Mouse (Mus musculus): Measurements from ENCODE around the gene Tbx10. TPM values are rescaled to one million over a fixed set of nuclear protein-coding genes. Genes with fewer than 3 reads are reported as not detected.
"Not testable (repeated sequence)": the region's sequence is repeated elsewhere in the genome, so short reads cannot be mapped to it uniquely, and the experiment has no call there.

Gene Tbx10
- polyA plus RNA-seq, 1 experiment from 2014 or later: 0.46 TPM

GRCm38 (mm10) chr19:4041500-4041899, 48.9 kb downstream of the Tbx10 start:
- WGBS: 85% methylated on average over 3 of the region's 4 CpGs
- not testable (repeated sequence) for H3K36me3 ChIP-seq (replicated peaks; ENCODE audit: control insufficient read depth, insufficient read depth); DNase-seq (ENCODE audit: low spot score); ATAC-seq (ENCODE audit: low FRiP score); H3K27me3 ChIP-seq (ENCODE audit: control insufficient read depth, insufficient read depth, low read length); H3K4me2 ChIP-seq (replicated peaks); H3K27ac ChIP-seq; H3K9me3 ChIP-seq (ENCODE audit: control insufficient read depth, low read length); H3K4me3 ChIP-seq (replicated peaks; ENCODE audit: low read length); H3K9ac ChIP-seq
- peaks cover 12% of the 10 kb centered on the region for H3K4me1 ChIP-seq (replicated peaks; ENCODE audit: control insufficient read depth, insufficient read depth, low read length)

DNA sequence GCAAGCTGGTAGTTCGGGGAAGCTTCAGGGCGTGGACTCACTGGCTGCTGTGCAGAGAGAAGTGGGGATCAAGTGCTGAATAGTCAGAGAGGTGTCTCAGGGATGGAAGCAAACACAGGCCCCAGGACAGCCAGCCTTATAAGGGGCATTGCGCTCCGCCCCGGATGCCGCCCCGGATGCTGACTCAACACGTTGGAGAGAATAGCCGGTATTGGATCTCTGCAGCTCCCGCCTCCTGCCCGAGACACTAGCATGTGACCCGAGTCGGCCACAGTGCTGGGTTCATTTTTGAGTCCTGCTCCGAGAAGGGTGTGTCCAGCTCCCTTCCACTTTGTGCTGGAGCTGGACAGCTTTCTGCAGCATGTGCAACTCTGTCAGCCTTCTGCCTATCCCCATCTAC, 49.6 kb downstream of the Tbx10 start:
- 74% methylated on average over 14 of the region's 14 CpGs for WGBS
- no peak for DNase-seq (ENCODE audit: low spot score)
- no peak overlapping the region for H3K9ac ChIP-seq
- no peaks in the 10 kb centered on the region for H3K9me3 ChIP-seq (ENCODE audit: control insufficient read depth, low read length)
- no peaks in the 10 kb centered on the region for H3K27me3 ChIP-seq (ENCODE audit: control insufficient read depth, insufficient read depth, low read length)
- ATAC-seq (ENCODE audit: low FRiP score): no peak
- H3K4me2 ChIP-seq (replicated peaks): no peak overlapping the region
- H3K27ac ChIP-seq: no peak overlapping the region
- no peak overlapping the region for H3K4me3 ChIP-seq (replicated peaks; ENCODE audit: low read length)
- H3K36me3 ChIP-seq (replicated peaks; ENCODE audit: control insufficient read depth, insufficient read depth): no peaks in the 10 kb centered on the region
- peaks cover 8% of the 10 kb centered on the region; the same call in 1 of the 2 replicates for H3K4me1 ChIP-seq (replicated peaks; ENCODE audit: control insufficient read depth, insufficient read depth, low read length)

DNA sequence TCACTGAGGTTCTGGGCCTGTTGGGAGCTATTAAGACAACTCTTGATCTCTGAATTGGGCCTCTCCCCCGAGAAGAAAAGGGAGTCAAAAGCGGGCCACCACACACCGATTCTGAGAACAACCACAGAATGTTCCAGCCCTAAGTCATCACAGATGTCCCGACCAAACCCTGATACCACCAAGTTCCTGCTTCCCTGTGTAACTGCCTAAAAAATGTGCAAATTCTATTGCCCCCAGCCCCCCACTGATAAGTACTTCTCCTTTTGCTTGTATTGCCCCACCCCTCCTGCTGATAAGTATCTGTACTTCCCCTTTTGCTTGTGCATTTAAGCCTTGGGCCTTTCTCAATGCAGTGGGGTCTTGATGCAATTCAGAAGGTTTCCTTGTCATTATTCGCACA, 51.6 kb downstream of the Tbx10 start:
- H3K4me2 ChIP-seq (replicated peaks); H3K9ac ChIP-seq; H3K4me1 ChIP-seq (replicated peaks; ENCODE audit: control insufficient read depth, insufficient read depth, low read length); H3K4me3 ChIP-seq (replicated peaks; ENCODE audit: low read length); H3K9me3 ChIP-seq (ENCODE audit: control insufficient read depth, low read length); DNase-seq (ENCODE audit: low spot score); H3K27me3 ChIP-seq (ENCODE audit: control insufficient read depth, insufficient read depth, low read length); H3K36me3 ChIP-seq (replicated peaks; ENCODE audit: control insufficient read depth, insufficient read depth); ATAC-seq (ENCODE audit: low FRiP score); H3K27ac ChIP-seq: not testable (repeated sequence)
- 90% methylated on average over 5 of the region's 5 CpGs for WGBS

- 50% methylated on average over 16 of the region's 16 CpGs for WGBS
Measured at GRCm38 (mm10) chr19:4045966-4046865, 53.7 kb downstream of the Tbx10 start, which contains the start of gene Gstp2. Gene Gstp2 (minus strand): TSS chr19:4046023.

GRCm38 (mm10) chr19:4046866-4047254, 54.3 kb downstream of the Tbx10 start:
- no peaks in the 10 kb centered on the region for H3K36me3 ChIP-seq (replicated peaks; ENCODE audit: control insufficient read depth, insufficient read depth)
- H3K4me3 ChIP-seq (replicated peaks; ENCODE audit: low read length): no peak overlapping the region
- H3K9ac ChIP-seq: no peak overlapping the region
- ATAC-seq (ENCODE audit: low FRiP score) (no peak), DNase-seq (ENCODE audit: low spot score) (no peak)
- WGBS: 83% methylated on average over 8 of the region's 8 CpGs
- H3K4me2 ChIP-seq (replicated peaks): no peak overlapping the region
- H3K27me3 ChIP-seq (ENCODE audit: control insufficient read depth, insufficient read depth, low read length): no peaks in the 10 kb centered on the region
- no peak overlapping the region for H3K27ac ChIP-seq
- H3K4me1 ChIP-seq (replicated peaks; ENCODE audit: control insufficient read depth, insufficient read depth, low read length): no peaks in the 10 kb centered on the region
- no peaks in the 10 kb centered on the region for H3K9me3 ChIP-seq (ENCODE audit: control insufficient read depth, low read length)

More at GRCm38 (mm10) chr19:4045966-4046865, 53.7 kb downstream of the Tbx10 start, which contains the start of gene Gstp2:
- no peak within 1 kb of the TSS for H3K9ac ChIP-seq
- ATAC-seq (ENCODE audit: low FRiP score): no peak
- no peaks in the 10 kb centered on the region for H3K36me3 ChIP-seq (replicated peaks; ENCODE audit: control insufficient read depth, insufficient read depth)
- peak; percentile 62 for DNase-seq (ENCODE audit: low spot score)
- H3K4me2 ChIP-seq (replicated peaks): 0 out of 2 replicates have a peak within 1 kb of the TSS, but pooled peaks have one; percentile 21
- H3K9me3 ChIP-seq (ENCODE audit: control insufficient read depth, low read length): no peaks in the 10 kb centered on the region
- no peaks in the 10 kb centered on the region for H3K4me1 ChIP-seq (replicated peaks; ENCODE audit: control insufficient read depth, insufficient read depth, low read length)
- H3K27ac ChIP-seq: no peak within 1 kb of the TSS
- no peak within 1 kb of the TSS for H3K4me3 ChIP-seq (replicated peaks; ENCODE audit: low read length)
- H3K27me3 ChIP-seq (ENCODE audit: control insufficient read depth, insufficient read depth, low read length): no peaks in the 10 kb centered on the region

DNA sequence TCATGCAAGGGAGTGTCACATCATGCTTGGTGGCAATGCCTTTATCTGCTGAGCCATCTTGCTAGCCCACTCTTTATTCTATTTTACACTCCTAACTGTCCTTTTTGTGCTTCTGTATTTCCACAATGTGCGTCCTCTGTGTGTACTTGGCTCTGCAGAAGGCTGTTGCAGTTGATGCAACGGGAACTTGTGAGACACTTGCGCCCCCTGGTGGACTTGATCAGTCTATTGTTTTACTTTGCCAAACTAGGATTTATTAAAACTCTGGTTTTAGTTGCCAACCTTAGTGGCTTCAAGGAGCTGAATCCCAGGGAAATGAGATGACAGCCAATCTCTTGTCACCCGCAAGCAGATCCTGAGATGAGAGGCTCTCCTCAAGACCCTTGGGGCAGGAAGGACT, 55.3 kb downstream of the Tbx10 start:
- no peak overlapping the region for H3K27ac ChIP-seq
- WGBS: 10% methylated on average over 4 of the region's 4 CpGs
- no peak overlapping the region for H3K4me2 ChIP-seq (replicated peaks)
- DNase-seq (ENCODE audit: low spot score): peak; percentile 84
- no peak overlapping the region for H3K9ac ChIP-seq
- no peaks in the 10 kb centered on the region for H3K36me3 ChIP-seq (replicated peaks; ENCODE audit: control insufficient read depth, insufficient read depth)
- no peaks in the 10 kb centered on the region for H3K4me1 ChIP-seq (replicated peaks; ENCODE audit: control insufficient read depth, insufficient read depth, low read length)
- H3K9me3 ChIP-seq (ENCODE audit: control insufficient read depth, low read length): no peaks in the 10 kb centered on the region
- ATAC-seq (ENCODE audit: low FRiP score): no peak
- no peaks in the 10 kb centered on the region for H3K27me3 ChIP-seq (ENCODE audit: control insufficient read depth, insufficient read depth, low read length)
- no peak overlapping the region for H3K4me3 ChIP-seq (replicated peaks; ENCODE audit: low read length)

DNA sequence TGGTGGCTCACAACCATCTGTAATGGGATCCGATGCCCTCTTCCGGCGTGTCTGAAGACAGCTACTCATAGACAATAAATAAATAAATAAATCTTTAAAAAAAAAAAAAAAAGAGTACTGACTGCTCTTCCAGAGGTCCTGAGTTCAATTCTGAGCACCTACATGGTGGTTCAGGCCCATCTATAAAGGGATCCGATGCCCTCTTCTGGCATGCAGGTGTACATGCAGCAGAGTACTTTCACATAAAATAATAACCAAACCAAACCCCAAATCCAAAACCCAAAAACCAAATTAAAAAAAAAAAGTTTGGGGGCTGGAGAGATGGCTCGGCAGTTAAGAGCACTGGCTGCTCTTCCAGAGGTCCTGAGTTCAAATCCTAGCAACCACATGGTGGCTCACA, 56.5 kb downstream of the Tbx10 start:
- not testable (repeated sequence) for DNase-seq (ENCODE audit: low spot score); ATAC-seq (ENCODE audit: low FRiP score); H3K9me3 ChIP-seq (ENCODE audit: control insufficient read depth, low read length); H3K27me3 ChIP-seq (ENCODE audit: control insufficient read depth, insufficient read depth, low read length); H3K9ac ChIP-seq; H3K4me1 ChIP-seq (replicated peaks; ENCODE audit: control insufficient read depth, insufficient read depth, low read length); H3K4me2 ChIP-seq (replicated peaks); H3K36me3 ChIP-seq (replicated peaks; ENCODE audit: control insufficient read depth, insufficient read depth); H3K4me3 ChIP-seq (replicated peaks; ENCODE audit: low read length); H3K27ac ChIP-seq
- 89% methylated on average over 5 of the region's 5 CpGs for WGBS

Other genes starting within 250 kb of the Tbx10 start
- 56.9 and 57.9 TPM in 2 replicates for gene Kmt5b, start 225.3 kb upstream of the Tbx10 start, polyA plus RNA-seq (2014; fragmentation: Nextera tagmentation; extraction: Ambion mirVana)
- gene Chka, start 141.0 kb upstream of the Tbx10 start, polyA plus RNA-seq (2014; fragmentation: Nextera tagmentation; extraction: Ambion mirVana): 54.7 and 60.8 TPM in 2 replicates
- 11.6 and 13.3 TPM in 2 replicates for gene Tcirg1, start 85.6 kb upstream of the Tbx10 start, polyA plus RNA-seq (2014; fragmentation: Nextera tagmentation; extraction: Ambion mirVana)
- 310 and 332 TPM in 2 replicates for gene Ndufs8, start 80.0 kb upstream of the Tbx10 start, polyA plus RNA-seq (2014; fragmentation: Nextera tagmentation; extraction: Ambion mirVana)
- gene Aldh3b1, start 62.9 kb upstream of the Tbx10 start, polyA plus RNA-seq (2014; fragmentation: Nextera tagmentation; extraction: Ambion mirVana): 2.4 and 3.3 TPM in 2 replicates
- gene Unc93b1, start 57.6 kb upstream of the Tbx10 start, polyA plus RNA-seq (2014; fragmentation: Nextera tagmentation; extraction: Ambion mirVana): 9.7 and 10.4 TPM in 2 replicates
- not detected in 2 replicates for gene Aldh3b3, start 34.1 kb upstream of the Tbx10 start, polyA plus RNA-seq (2014; fragmentation: Nextera tagmentation; extraction: Ambion mirVana)
- gene Aldh3b2, start 20.4 kb upstream of the Tbx10 start, polyA plus RNA-seq (2014; fragmentation: Nextera tagmentation; extraction: Ambion mirVana): 0.13 and 0.32 TPM in 2 replicates
- gene Acy3, start 6.2 kb upstream of the Tbx10 start, polyA plus RNA-seq (2014; fragmentation: Nextera tagmentation; extraction: Ambion mirVana): 2.1 and 3.6 TPM in 2 replicates
- gene Nudt8, start 7.8 kb downstream of the Tbx10 start, polyA plus RNA-seq (2014; fragmentation: Nextera tagmentation; extraction: Ambion mirVana): 23.5 TPM in 2 replicates
- gene Gm49405, start 7.9 kb downstream of the Tbx10 start, polyA plus RNA-seq (2014; fragmentation: Nextera tagmentation; extraction: Ambion mirVana): 2.7 and 3.4 TPM in 2 replicates
- gene Doc2g, start 10.6 kb downstream of the Tbx10 start, polyA plus RNA-seq (2014; fragmentation: Nextera tagmentation; extraction: Ambion mirVana): 4.1 and 5.0 TPM in 2 replicates
- 242 and 259 TPM in 2 replicates for gene Ndufv1, start 20.1 kb downstream of the Tbx10 start, polyA plus RNA-seq (2014; fragmentation: Nextera tagmentation; extraction: Ambion mirVana)
- 477 and 497 TPM in 2 replicates for gene Gstp1, start 45.2 kb downstream of the Tbx10 start, polyA plus RNA-seq (2014; fragmentation: Nextera tagmentation; extraction: Ambion mirVana)
- 1.7 TPM in 1 of 2 replicates, not detected in the other for gene Gstp2, start 53.3 kb downstream of the Tbx10 start, polyA plus RNA-seq (2014; fragmentation: Nextera tagmentation; extraction: Ambion mirVana)
- gene Gstp3, start 66.8 kb downstream of the Tbx10 start, polyA plus RNA-seq (2014; fragmentation: Nextera tagmentation; extraction: Ambion mirVana): not detected in 2 replicates
- not detected in 2 replicates for gene Cabp2, start 88.8 kb downstream of the Tbx10 start, polyA plus RNA-seq (2014; fragmentation: Nextera tagmentation; extraction: Ambion mirVana)
- gene Cdk2ap2, start 104.4 kb downstream of the Tbx10 start, polyA plus RNA-seq (2014; fragmentation: Nextera tagmentation; extraction: Ambion mirVana): 79.2 and 82.1 TPM in 2 replicates
- 70.0 and 74.7 TPM in 2 replicates for gene Pitpnm1, start 107.2 kb downstream of the Tbx10 start, polyA plus RNA-seq (2014; fragmentation: Nextera tagmentation; extraction: Ambion mirVana)
- 93.8 and 99.7 TPM in 2 replicates for gene Aip, start 133.1 kb downstream of the Tbx10 start, polyA plus RNA-seq (2014; fragmentation: Nextera tagmentation; extraction: Ambion mirVana)
- not detected in 2 replicates for gene Gpr152, start 147.0 kb downstream of the Tbx10 start, polyA plus RNA-seq (2014; fragmentation: Nextera tagmentation; extraction: Ambion mirVana)
- 0.11 and 0.26 TPM in 2 replicates for gene Cabp4, start 151.3 kb downstream of the Tbx10 start, polyA plus RNA-seq (2014; fragmentation: Nextera tagmentation; extraction: Ambion mirVana)
- 102 TPM in 2 replicates for gene Coro1b, start 155.9 kb downstream of the Tbx10 start, polyA plus RNA-seq (2014; fragmentation: Nextera tagmentation; extraction: Ambion mirVana)
- gene Ptprcap, start 160.9 kb downstream of the Tbx10 start, polyA plus RNA-seq (2014; fragmentation: Nextera tagmentation; extraction: Ambion mirVana): 0.44 and 0.68 TPM in 2 replicates
- 35.8 and 39.7 TPM in 2 replicates for gene Rps6kb2, start 170.6 kb downstream of the Tbx10 start, polyA plus RNA-seq (2014; fragmentation: Nextera tagmentation; extraction: Ambion mirVana)
- 5.3 and 6.0 TPM in 2 replicates for gene Carns1, start 182.7 kb downstream of the Tbx10 start, polyA plus RNA-seq (2014; fragmentation: Nextera tagmentation; extraction: Ambion mirVana)
- gene Tbc1d10c, start 198.5 kb downstream of the Tbx10 start, polyA plus RNA-seq (2014; fragmentation: Nextera tagmentation; extraction: Ambion mirVana): 0.43 and 0.68 TPM in 2 replicates
- gene Ppp1ca, start 199.3 kb downstream of the Tbx10 start, polyA plus RNA-seq (2014; fragmentation: Nextera tagmentation; extraction: Ambion mirVana): 581 and 604 TPM in 2 replicates
- 19.4 and 22.5 TPM in 2 replicates for gene Rad9a, start 208.9 kb downstream of the Tbx10 start, polyA plus RNA-seq (2014; fragmentation: Nextera tagmentation; extraction: Ambion mirVana)
- gene Clcf1, start 221.5 kb downstream of the Tbx10 start, polyA plus RNA-seq (2014; fragmentation: Nextera tagmentation; extraction: Ambion mirVana): 0.51 and 0.53 TPM in 2 replicates
- gene AC109138.7, start 221.6 kb downstream of the Tbx10 start, polyA plus RNA-seq (2014; fragmentation: Nextera tagmentation; extraction: Ambion mirVana): not detected in 2 replicates
- gene Pold4, start 239.1 kb downstream of the Tbx10 start, polyA plus RNA-seq (2014; fragmentation: Nextera tagmentation; extraction: Ambion mirVana): 18.8 and 20.4 TPM in 2 replicates

All from hindbrain, embryonic 14.5 days (tissue).